Mouse (Mus musculus): ENCODE measurements around the gene Rab4b.

- TF ChIP-seq CTCF (IDR thresholded peaks at IDR 0.05; ENCODE audit: low read depth, low read length) (no peak), POLR2A (IDR thresholded peaks at IDR 0.05; ENCODE audit: borderline replicate concordance, low read depth, low read length) (no peak)
Measured at GRCm38 (mm10) chr7:27119676-27120075, 59.0 kb downstream of the Rab4b start, which contains the start of gene Cyp2f2.
